Mouse (Mus musculus): Measurements from ENCODE around the gene Msi2.

Gene Msi2

GRCm38 (mm10) chr11:88592099-88592498, 126.2 kb downstream of the Msi2 start:
- DNase-seq (ENCODE audit: low read depth, low spot score), result no peak

GRCm38 (mm10) chr11:88590647-88591046, 127.7 kb downstream of the Msi2 start:
- no peak for DNase-seq (ENCODE audit: low read depth, low spot score)

- no peak for DNase-seq (ENCODE audit: low read depth, low spot score)
Measured at GRCm38 (mm10) chr11:88589641-88590040, 128.7 kb downstream of the Msi2 start.

- DNase-seq (ENCODE audit: low read depth, low spot score), result no peak
Measured at GRCm38 (mm10) chr11:88588688-88589210, 129.6 kb downstream of the Msi2 start.

GRCm38 (mm10) chr11:88587710-88588109, 130.6 kb downstream of the Msi2 start:
- DNase-seq (ENCODE audit: low read depth, low spot score), result no peak

GRCm38 (mm10) chr11:88585880-88586279, 132.4 kb downstream of the Msi2 start:
- no peak for DNase-seq (ENCODE audit: low read depth, low spot score)

GRCm38 (mm10) chr11:88585171-88585632, 133.1 kb downstream of the Msi2 start:
- DNase-seq (ENCODE audit: low read depth, low spot score), result no peak

GRCm38 (mm10) chr11:88583866-88584265, 134.4 kb downstream of the Msi2 start:
- no peak for DNase-seq (ENCODE audit: low read depth, low spot score)

- DNase-seq (ENCODE audit: low read depth, low spot score), result no peak
Measured at GRCm38 (mm10) chr11:88583259-88583833, 135.0 kb downstream of the Msi2 start.

- DNase-seq (ENCODE audit: low read depth, low spot score), result no peak
Measured at GRCm38 (mm10) chr11:88582781-88583180, 135.5 kb downstream of the Msi2 start.

- DNase-seq (ENCODE audit: low read depth, low spot score), result no peak
Measured at GRCm38 (mm10) chr11:88582021-88582707, 136.1 kb downstream of the Msi2 start.

GRCm38 (mm10) chr11:88581375-88581774, 136.9 kb downstream of the Msi2 start:
- DNase-seq (ENCODE audit: low read depth, low spot score), result no peak

- DNase-seq (ENCODE audit: low read depth, low spot score), result no peak
Measured at GRCm38 (mm10) chr11:88578700-88579099, 139.6 kb downstream of the Msi2 start.

- no peak for DNase-seq (ENCODE audit: low read depth, low spot score)
Measured at GRCm38 (mm10) chr11:88577076-88577475, 141.2 kb downstream of the Msi2 start.

- DNase-seq (ENCODE audit: low read depth, low spot score), result no peak
Measured at GRCm38 (mm10) chr11:88576233-88576998, 141.9 kb downstream of the Msi2 start.

- DNase-seq (ENCODE audit: low read depth, low spot score), result no peak
Measured at GRCm38 (mm10) chr11:88574575-88575360, 143.5 kb downstream of the Msi2 start.

GRCm38 (mm10) chr11:88573013-88573412, 145.3 kb downstream of the Msi2 start:
- DNase-seq (ENCODE audit: low read depth, low spot score), result no peak

GRCm38 (mm10) chr11:88572461-88572860, 145.9 kb downstream of the Msi2 start:
- no peak for DNase-seq (ENCODE audit: low read depth, low spot score)

GRCm38 (mm10) chr11:88570715-88571202, 147.6 kb downstream of the Msi2 start:
- DNase-seq (ENCODE audit: low read depth, low spot score), result no peak

- DNase-seq (ENCODE audit: low read depth, low spot score), result no peak
Measured at GRCm38 (mm10) chr11:88566613-88567606, 151.4 kb downstream of the Msi2 start.

Measured in brain, embryonic 18.5 days (tissue).